In the genomic region with DNA sequence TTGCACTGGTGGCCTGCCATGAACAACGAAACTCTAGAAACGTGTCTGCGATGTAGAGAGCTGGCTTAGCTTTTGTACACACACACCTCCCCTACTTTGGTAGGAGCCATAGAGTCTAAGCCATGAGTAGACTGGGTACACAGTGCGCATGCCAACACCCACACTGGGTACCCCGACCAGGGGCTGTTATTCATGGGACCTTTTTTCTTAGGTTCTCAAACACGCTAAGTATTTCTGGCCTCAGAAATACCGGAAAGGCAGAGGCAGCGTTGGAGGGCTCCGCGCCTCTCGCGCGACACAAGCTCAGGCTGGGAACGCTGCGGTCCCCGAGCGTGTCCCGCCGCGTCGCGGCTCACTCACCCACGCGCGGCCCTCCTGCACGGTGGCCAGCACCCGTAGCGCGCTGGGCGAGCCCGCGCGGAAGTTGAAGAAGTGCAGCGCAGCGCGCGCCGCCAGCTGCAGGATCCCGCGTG, we compare ENCODE assay signal across 8 mouse cellular contexts. TPM values are rescaled to one million over a fixed set of nuclear protein-coding genes. Genes with fewer than 3 reads are reported as not detected.
DNase-seq lines count a peak whose midpoint lies in the region; ATAC-seq and TF ChIP-seq lines count a peak whose summit lies in the region.

No protein-coding gene starts in this region.

- no peak for DNase-seq in kidney, adult 2 months
- DNase-seq in kidney, postnatal 25 days, result no peak
- peak; percentile 18 for DNase-seq in brain, adult 2 months (ENCODE audit: low read depth, low spot score)
- peak; percentile 20 for DNase-seq in forebrain, postnatal 0 days
- DNase-seq in kidney, postnatal 4 days, result peak; percentile 41 to 56
- peak; percentile 87 for DNase-seq in midbrain, embryonic 11.5 days (ENCODE audit: low spot score, missing footprints)
- no peak for DNase-seq in adrenal gland, postnatal 25 days

- H3K27me3 ChIP-seq in kidney, adult 2 months (replicated peaks; ENCODE audit: control insufficient read depth, insufficient read depth, low read length), result no peaks in the 10 kb centered on the region
- peaks cover 23% of the 10 kb centered on the region for H3K27me3 ChIP-seq in forebrain, postnatal 0 days (ENCODE audit: insufficient read depth, low read length)
- peaks cover 17% of the 10 kb centered on the region for H3K27me3 ChIP-seq in midbrain, embryonic 11.5 days (ENCODE audit: control insufficient read depth, insufficient read depth, low read length)

- H3K9ac ChIP-seq in forebrain, postnatal 0 days, result peak overlapping the region; percentile 47
- H3K9ac ChIP-seq in midbrain, embryonic 11.5 days (ENCODE audit: low read length), result peak overlapping the region; percentile 74

- H3K36me3 ChIP-seq in kidney, adult 2 months (ENCODE audit: control insufficient read depth, insufficient read depth, low read length), result no peaks in the 10 kb centered on the region
- H3K36me3 ChIP-seq in forebrain, postnatal 0 days (ENCODE audit: insufficient read depth), result no peaks in the 10 kb centered on the region
- no peaks in the 10 kb centered on the region for H3K36me3 ChIP-seq in midbrain, embryonic 11.5 days (ENCODE audit: control insufficient read depth, insufficient read depth, low read length)

- H3K9me3 ChIP-seq in forebrain, postnatal 0 days (ENCODE audit: low read length), result no peaks in the 10 kb centered on the region
- no peaks in the 10 kb centered on the region for H3K9me3 ChIP-seq in midbrain, embryonic 11.5 days (ENCODE audit: control insufficient read depth, low read length)

- peak overlapping the region; percentile 100 for H3K4me2 ChIP-seq in forebrain, postnatal 0 days (ENCODE audit: low read depth)
- peak overlapping the region; percentile 100 for H3K4me2 ChIP-seq in midbrain, embryonic 11.5 days

- WGBS in kidney, adult 2 months, result 5% methylated on average over 40 of the region's 40 CpGs
- WGBS in forebrain, postnatal 0 days, result 4% methylated on average over 40 of the region's 40 CpGs
- whole genome bisulfite sequencing in midbrain, embryonic 11.5 days, result 5% methylated on average over 40 of the region's 40 CpGs

- no peaks in the 10 kb centered on the region for H3K4me1 ChIP-seq in kidney, adult 2 months (ENCODE audit: control insufficient read depth, insufficient read depth, low read length)
- peaks cover 4% of the 10 kb centered on the region; the same call in 1 of the 2 replicates for H3K4me1 ChIP-seq in forebrain, postnatal 0 days (ENCODE audit: insufficient read depth)
- no peaks in the 10 kb centered on the region; the same call in 1 of the 2 replicates for H3K4me1 ChIP-seq in midbrain, embryonic 11.5 days (ENCODE audit: control insufficient read depth, insufficient read depth, low read length)

- no peak for TF ChIP-seq CTCF in kidney, adult 2 months (conservative IDR thresholded peaks at IDR 0.05; ENCODE audit: insufficient read depth, insufficient read length, low read depth, low read length)
- no peak for TF ChIP-seq CTCF in forebrain, postnatal 0 days (IDR thresholded peaks at IDR 0.05; ENCODE audit: low read depth)

- peak overlapping the region; percentile 50 for H3K4me3 ChIP-seq in kidney, adult 2 months (ENCODE audit: insufficient read depth, low read depth, low read length)
- H3K4me3 ChIP-seq in forebrain, postnatal 0 days (ENCODE audit: low read depth, low read length), result peak overlapping the region; percentile 54
- peak overlapping the region; percentile 63 for H3K4me3 ChIP-seq in midbrain, embryonic 11.5 days (ENCODE audit: low read depth, low read length)

- TF ChIP-seq POLR2A in kidney, adult 2 months (IDR thresholded peaks at IDR 0.05; ENCODE audit: low read depth, low read length), result no peak

- ATAC-seq in forebrain, postnatal 0 days, result peak; percentile 66
- peak; percentile 54 for ATAC-seq in midbrain, embryonic 11.5 days (ENCODE audit: low FRiP score)
- no peak for ATAC-seq in erythroid progenitor cell, adult 5-6 weeks (replicated peaks; ENCODE audit: low FRiP score, poor library complexity, severe bottlenecking)

- H3K27ac ChIP-seq in kidney, adult 2 months (ENCODE audit: insufficient read depth, low read depth, low read length), result no peak overlapping the region
- H3K27ac ChIP-seq in forebrain, postnatal 0 days (ENCODE audit: low read depth, low read length), result no peak overlapping the region
- no peak overlapping the region for H3K27ac ChIP-seq in midbrain, embryonic 11.5 days (ENCODE audit: low read depth, low read length)

RNA-seq across cellular contexts. Expression of a gene that starts 0.5 kb away (rescaled TPM):
- 1.7 and 2.5 TPM in 2 replicates for polyA plus RNA-seq in kidney, adult 2 months (2012; rRNA removed)
- total RNA-seq in forebrain, postnatal 0 days (2014; rRNA removed), result 0.69 and 2.6 TPM in 2 replicates
- polyA plus RNA-seq in forebrain, postnatal 0 days (2015; fragmentation: Nextera tagmentation; extraction: Ambion mirVana), result 2.0 and 2.4 TPM in 2 replicates
- polyA plus RNA-seq in midbrain, embryonic 11.5 days (2014; fragmentation: Nextera tagmentation; extraction: Ambion mirVana), result 0.77 and 1.2 TPM in 2 replicates
- total RNA-seq in erythroid progenitor cell, adult 5-6 weeks (2015; ENCODE audit: low replicate concordance), result not detected in 2 replicates
- not detected in 2 replicates for total RNA-seq in erythroid progenitor cell, adult 5-6 weeks (2017; ENCODE audit: low replicate concordance)
- total RNA-seq in adrenal gland, postnatal 25 days (2021), result 0.24 TPM in 1 of 2 replicates, not detected in the other

RNA-seq across cellular contexts. Expression of a gene that starts 51.1 kb away (rescaled TPM):
- polyA plus RNA-seq in kidney, adult 2 months (2012; rRNA removed), result 25.7 and 34.1 TPM in 2 replicates
- total RNA-seq in forebrain, postnatal 0 days (2014; rRNA removed), result 46.0 and 47.5 TPM in 2 replicates
- 109 and 130 TPM in 2 replicates for polyA plus RNA-seq in forebrain, postnatal 0 days (2015; fragmentation: Nextera tagmentation; extraction: Ambion mirVana)
- 65.2 and 65.3 TPM in 2 replicates for polyA plus RNA-seq in midbrain, embryonic 11.5 days (2014; fragmentation: Nextera tagmentation; extraction: Ambion mirVana)
- total RNA-seq in erythroid progenitor cell, adult 5-6 weeks (2015; ENCODE audit: low replicate concordance), result 6.8 and 8.8 TPM in 2 replicates
- total RNA-seq in erythroid progenitor cell, adult 5-6 weeks (2017; ENCODE audit: low replicate concordance), result 0.38 and 1.8 TPM in 2 replicates
- 19.8 and 21.5 TPM in 2 replicates for total RNA-seq in adrenal gland, postnatal 25 days (2021)

Comparison
In these comparisons a context has a peak if more than half of its experiments do, and no peak if none do; other contexts are left out.
1. DNase-seq: peak in brain, adult 2 months (single experiment), forebrain, postnatal 0 days (single experiment), kidney, postnatal 4 days (2 of 2) and midbrain, embryonic 11.5 days (single experiment); none in kidney, adult 2 months (single experiment), kidney, postnatal 25 days (0 of 2) and adrenal gland, postnatal 25 days (single experiment).
2. Peak in every context shown above with its lines, with median percentiles within 50 percentile points of each other: H3K4me3 ChIP-seq.